Mouse (Mus musculus) hindbrain, postnatal 0 days (tissue): Measurements from ENCODE around the gene Olfr279. TPM values are rescaled to one million over a fixed set of nuclear protein-coding genes. Genes with fewer than 3 reads are reported as not detected.
"Not testable (repeated sequence)": the region's sequence is repeated elsewhere in the genome, so short reads cannot be mapped to it uniquely, and the experiment has no call there.

Experiments
- ATAC-seq: fragments of 200-750 bp; cut with Nextera tagmentation; 2 replicates; pipeline ENCODE4 v1.8.0; 2017; ENCODE audit warnings: mild to moderate bottlenecking, moderate TSS enrichment, moderate library complexity
- DNase-seq: peaks from one replicate; pipeline ENCODE4 v3.0.0-alpha.2; 2015; ENCODE audit warnings: low spot score
- H3K27ac ChIP-seq: fragments of 300-500 bp; sonication (generic); 2 replicates; pipeline ENCODE4 v1.5.1; 2014; ENCODE audit warnings: mild to moderate bottlenecking
- H3K27me3 ChIP-seq: fragments of 300-500 bp; sonication (generic); 2 replicates; pipeline ENCODE4 v1.6.1; 2014; ENCODE audit warnings: low read length, mixed read lengths; ENCODE audit not compliant: insufficient read depth
- H3K36me3 ChIP-seq: fragments of 300-500 bp; sonication (generic); 2 replicates; pipeline ENCODE4 v1.6.1; 2014; ENCODE audit warnings: low read length, mixed read lengths; ENCODE audit not compliant: insufficient read depth
- H3K4me1 ChIP-seq: fragments of 300-500 bp; sonication (generic); 2 replicates; pipeline ENCODE4 v1.6.1; 2014; ENCODE audit warnings: antibody characterized with exemption, low read length, mixed read lengths; ENCODE audit not compliant: insufficient read depth
- H3K4me2 ChIP-seq: fragments of 300-500 bp; sonication (generic); 2 replicates; pipeline ENCODE4 v1.6.1; 2014; ENCODE audit warnings: low read depth, mild to moderate bottlenecking, low read length, moderate library complexity, mixed read lengths
- H3K4me3 ChIP-seq: fragments of 300-500 bp; sonication (generic); 2 replicates; pipeline ENCODE4 v1.5.1; 2014; ENCODE audit warnings: low read length
- H3K9ac ChIP-seq: fragments of 300-500 bp; sonication (generic); replicated peaks from 2 replicates; pipeline ENCODE4 v1.6.1; 2014; ENCODE audit warnings: mild to moderate bottlenecking, low read length, moderate library complexity, mixed read lengths
- H3K9me3 ChIP-seq: fragments of 300-500 bp; sonication (generic); 2 replicates; pipeline ENCODE4 v1.6.1; 2016; ENCODE audit warnings: low read length, mixed read lengths
- CTCF ChIP-seq: IDR thresholded peaks from 2 replicates; pipeline ENCODE4 v1.5.1; 2016; ENCODE audit warnings: antibody characterized with exemption, control low read depth, low read depth
- WGBS: fragments of 180-500 bp; shearing (Covaris S2); extraction: QIAGEN DNeasy Blood & Tissue Kit; methylation state at CpG from one replicate; pipeline ENCODE4 v1.1.7; 2014; 5-methylcytosine and 5-hydroxymethylcytosine counted together
- polyA plus RNA-seq: library from polyadenylated mRNA; unstranded; fragments of >200 nt; fragmentation: Nextera tagmentation; extraction: Ambion mirVana; gene quantifications from 2 replicates; pipeline ENCODE4 v1.2.1, GENCODE M21; 2015
- total RNA-seq: library from RNA; depleted of rRNA; stranded (reverse); fragments of >200 nt; gene quantifications from 2 replicates; pipeline ENCODE4 v1.2.3, GENCODE M21; 2014

Olfr279 gene
- total and polyA plus RNA-seq, 2 experiments from 2014 or later: not detected

DNA sequence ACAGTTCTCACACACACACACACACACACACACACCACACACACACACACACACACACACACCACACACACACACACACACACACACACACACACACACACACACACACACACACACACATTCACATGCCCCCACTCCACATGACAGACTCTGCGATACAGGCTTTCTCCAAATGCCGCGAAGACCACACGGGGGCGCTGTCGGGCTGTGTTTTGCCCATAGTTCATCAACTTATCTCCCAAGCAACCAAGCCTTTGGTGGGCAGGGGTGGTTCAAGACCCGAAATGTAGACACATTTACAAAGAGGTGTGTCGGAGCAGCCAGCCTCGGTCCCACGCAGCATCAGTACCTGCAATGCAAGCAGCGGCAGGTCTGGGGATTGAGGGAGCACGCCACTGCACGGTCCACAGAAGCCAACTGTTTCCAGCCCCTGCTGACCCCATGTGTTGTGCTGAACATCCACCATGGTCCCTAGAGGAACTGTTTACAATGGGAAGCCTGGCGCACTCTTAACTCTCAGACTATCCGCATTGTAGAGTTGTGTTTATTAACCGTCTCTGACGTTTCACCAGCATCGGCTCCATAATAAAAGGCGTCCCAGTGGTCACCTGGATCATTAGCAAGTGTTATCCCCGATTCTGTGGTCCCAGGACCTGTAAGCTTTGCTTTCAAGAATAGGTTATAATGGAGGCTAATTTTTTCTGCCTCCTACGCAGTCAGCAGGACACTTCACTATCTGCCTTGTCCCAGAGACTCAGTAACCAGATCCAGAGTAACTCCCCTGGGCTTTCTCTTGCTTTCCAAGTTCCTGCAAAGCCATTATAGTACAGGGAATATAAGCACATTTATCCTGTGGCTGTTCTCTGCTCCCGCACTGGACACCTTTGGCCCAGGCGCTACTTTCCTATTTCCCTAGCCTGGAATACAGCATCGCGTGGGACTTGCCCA lies 18.5 kb downstream of the Olfr279 start:
- Histone ChIP-seq H3K9ac (no peak overlapping the region), H3K4me3 (peak overlapping the region; percentile 18; the same call in 1 of the 2 replicates), H3K27ac (no peak overlapping the region), H3K4me2 (peak overlapping the region; percentile 56), H3K4me1 (no peaks in the 10 kb centered on the region), H3K9me3 (no peaks in the 10 kb centered on the region), H3K36me3 (no peaks in the 10 kb centered on the region), H3K27me3 (no peaks in the 10 kb centered on the region)
- peak; percentile 87 for TF ChIP-seq CTCF
- DNase-seq: peak; percentile 88
- WGBS: 27% methylated on average over 25 of the region's 25 CpGs
- ATAC-seq: peak; percentile 72

DNA sequence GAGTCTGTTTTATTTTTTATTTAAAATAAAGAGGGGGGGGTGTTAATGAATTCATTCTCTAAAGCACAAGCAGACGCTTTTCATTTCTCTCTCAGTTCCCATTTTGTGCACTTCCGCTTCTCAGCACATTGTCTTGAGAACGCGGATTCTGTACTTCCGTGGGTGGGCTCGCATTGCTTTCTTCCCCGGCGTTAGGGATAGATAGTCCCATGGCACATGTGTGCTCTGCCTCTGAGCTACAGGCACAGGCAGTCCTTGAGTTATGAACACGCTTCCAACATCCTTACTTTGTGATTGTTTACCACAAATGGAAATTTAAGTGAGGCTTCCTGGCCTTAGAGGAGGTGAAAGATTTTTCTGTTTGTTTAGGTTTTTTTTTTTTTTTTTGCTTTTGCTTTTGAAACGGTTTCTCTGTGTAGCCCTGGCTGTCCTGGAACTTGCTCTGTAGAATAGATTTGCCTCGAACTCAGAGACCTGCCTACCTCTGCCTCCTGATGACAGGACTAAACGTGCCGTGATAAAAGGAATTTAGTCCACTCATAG lies 19.3 kb downstream of the Olfr279 start:
- DNase-seq (no peak), ATAC-seq (no peak)
- no peak for TF ChIP-seq CTCF
- Histone ChIP-seq H3K9me3 (no peaks in the 10 kb centered on the region), H3K27me3 (no peaks in the 10 kb centered on the region), H3K9ac (no peak overlapping the region), H3K4me3 (no peak overlapping the region), H3K36me3 (no peaks in the 10 kb centered on the region), H3K4me2 (peak overlapping the region; percentile 56), H3K27ac (no peak overlapping the region), H3K4me1 (no peaks in the 10 kb centered on the region)
- WGBS: 40% methylated on average over 13 of the region's 13 CpGs

DNA sequence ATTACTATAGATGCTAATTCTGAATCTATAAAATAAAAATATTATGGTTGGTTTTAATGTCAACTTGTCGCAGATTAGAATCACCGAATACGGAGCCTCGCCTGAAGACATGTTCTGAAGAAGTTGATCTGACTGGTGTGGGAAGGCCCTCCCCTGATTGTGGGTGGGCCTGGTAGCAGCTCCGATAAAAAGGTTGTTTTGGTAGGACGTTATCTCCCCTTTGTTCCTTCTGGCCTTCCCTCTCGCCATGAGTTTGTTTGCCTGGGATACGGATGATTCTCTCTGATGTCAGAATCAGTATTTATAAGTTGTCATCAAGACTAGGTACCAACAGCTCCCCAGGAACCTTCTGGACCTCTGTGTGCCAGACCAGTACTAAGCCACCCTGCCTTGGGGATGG lies 20.0 kb downstream of the Olfr279 start:
- Histone ChIP-seq H3K36me3 (no peaks in the 10 kb centered on the region), H3K27ac (no peak overlapping the region), H3K9me3 (no peaks in the 10 kb centered on the region), H3K4me1 (no peaks in the 10 kb centered on the region), H3K4me2 (no peak overlapping the region), H3K4me3 (no peak overlapping the region), H3K27me3 (no peaks in the 10 kb centered on the region), H3K9ac (no peak overlapping the region)
- ATAC-seq (no peak), DNase-seq (no peak)
- no peak for TF ChIP-seq CTCF
- WGBS: 58% methylated on average over 8 of the region's 8 CpGs

DNA sequence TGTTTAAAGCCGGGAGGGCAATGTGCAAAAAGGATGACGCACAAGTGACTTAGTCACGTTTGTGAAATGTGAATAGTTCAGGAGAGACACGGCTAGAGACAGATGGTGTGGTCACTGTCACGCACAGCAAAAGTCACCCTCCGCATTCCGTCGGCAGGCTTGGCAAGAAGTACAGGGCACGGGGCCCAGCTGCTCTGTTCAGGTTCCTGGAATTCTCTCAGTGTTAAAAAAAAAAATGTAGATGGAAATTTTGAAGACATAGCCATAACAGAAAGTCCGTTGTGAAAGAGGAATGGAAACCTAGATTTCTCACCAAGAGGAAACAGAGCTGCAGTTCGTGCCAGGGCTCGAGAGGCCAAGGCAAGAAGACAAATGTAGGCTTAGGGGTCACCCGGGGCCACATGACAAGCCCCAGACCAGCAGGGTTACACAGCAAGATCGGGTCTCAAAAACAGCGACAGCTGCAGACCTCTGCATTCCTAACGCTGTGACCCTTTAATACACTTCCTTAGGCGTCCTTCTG lies 20.7 kb downstream of the Olfr279 start:
- no peak for ATAC-seq
- peak; percentile 22 for DNase-seq
- no peak overlapping the region for H3K4me3 ChIP-seq
- H3K4me1 ChIP-seq: no peaks in the 10 kb centered on the region
- H3K9ac ChIP-seq: no peak overlapping the region
- no peak overlapping the region for H3K27ac ChIP-seq
- 36% methylated on average over 17 of the region's 17 CpGs for WGBS
- H3K27me3 ChIP-seq: no peaks in the 10 kb centered on the region
- H3K9me3 ChIP-seq: no peaks in the 10 kb centered on the region
- TF ChIP-seq CTCF: no peak
- no peak overlapping the region for H3K4me2 ChIP-seq
- 0 out of 2 replicates have a peak, but pooled peaks cover 1% of the 10 kb centered on the region for H3K36me3 ChIP-seq

- H3K36me3 ChIP-seq, H3K27ac ChIP-seq, H3K27me3 ChIP-seq, H3K4me3 ChIP-seq, H3K9ac ChIP-seq, ATAC-seq, DNase-seq, H3K4me1 ChIP-seq, H3K9me3 ChIP-seq, H3K4me2 ChIP-seq: not testable (repeated sequence)
- WGBS: 61% methylated on average over 3 of the region's 3 CpGs
Observed at GRCm38 (mm10) chr15:98513676-98514075, 21.5 kb downstream of the Olfr279 start.

- DNase-seq: no peak
- Histone ChIP-seq H3K36me3 (peaks cover 5% of the 10 kb centered on the region; the same call in 1 of the 2 replicates), H3K27ac (no peak overlapping the region), H3K9me3 (no peaks in the 10 kb centered on the region), H3K4me3 (no peak overlapping the region), H3K4me1 (no peaks in the 10 kb centered on the region), H3K9ac (no peak overlapping the region), H3K27me3 (no peaks in the 10 kb centered on the region), H3K4me2 (no peak overlapping the region)
- WGBS: 90% methylated on average over 8 of the region's 8 CpGs
- TF ChIP-seq CTCF: no peak
- no peak for ATAC-seq
Observed at GRCm38 (mm10) chr15:98514146-98514545, 21.9 kb downstream of the Olfr279 start.

- H3K4me1 ChIP-seq, H3K4me2 ChIP-seq, H3K27ac ChIP-seq, H3K4me3 ChIP-seq, H3K36me3 ChIP-seq, H3K27me3 ChIP-seq, H3K9me3 ChIP-seq, ATAC-seq, DNase-seq, H3K9ac ChIP-seq: not testable (repeated sequence)
- WGBS: 87% methylated on average over 2 of the region's 2 CpGs
Observed at GRCm38 (mm10) chr15:98514845-98515244, 22.6 kb downstream of the Olfr279 start.
